Mouse (Mus musculus) mouse trophoblast stem cell (cell line): ENCODE results near the gene Rundc1.
"Not testable (repeated sequence)": the region's sequence is repeated elsewhere in the genome, so short reads cannot be mapped to it uniquely, and the experiment has no call there.

Source experiments
- in situ Hi-C, 2 experiments: fragments of 300-500 bp; cut with MseI, MboI; formaldehyde crosslinking; loops; 2 replicates in 1 of 2; 3 replicates in 1 of 2; pipeline ENCODE4 v1.15.1; 2025

Gene Rundc1

DNA sequence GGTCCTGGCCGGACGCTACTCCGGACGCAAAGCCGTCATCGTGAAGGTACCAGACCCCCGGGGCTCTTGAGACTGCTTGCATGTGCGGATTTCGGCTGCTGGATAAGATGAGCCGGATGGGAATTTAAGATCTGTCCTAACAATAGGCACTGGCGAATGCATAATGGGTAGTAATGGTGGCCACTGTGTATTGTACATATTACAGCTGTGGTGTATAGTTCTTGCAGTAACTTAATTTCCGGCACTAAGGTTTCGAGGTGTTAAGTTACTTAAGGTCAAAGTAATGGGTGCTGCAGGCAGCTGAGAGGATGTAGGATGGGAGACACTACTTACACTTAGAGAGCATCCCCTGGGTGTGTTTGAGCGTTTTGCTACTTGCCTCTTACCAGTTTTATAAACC lies 17.9 kb downstream of the Rundc1 start:
- in situ Hi-C loops, result no loop called here

DNA sequence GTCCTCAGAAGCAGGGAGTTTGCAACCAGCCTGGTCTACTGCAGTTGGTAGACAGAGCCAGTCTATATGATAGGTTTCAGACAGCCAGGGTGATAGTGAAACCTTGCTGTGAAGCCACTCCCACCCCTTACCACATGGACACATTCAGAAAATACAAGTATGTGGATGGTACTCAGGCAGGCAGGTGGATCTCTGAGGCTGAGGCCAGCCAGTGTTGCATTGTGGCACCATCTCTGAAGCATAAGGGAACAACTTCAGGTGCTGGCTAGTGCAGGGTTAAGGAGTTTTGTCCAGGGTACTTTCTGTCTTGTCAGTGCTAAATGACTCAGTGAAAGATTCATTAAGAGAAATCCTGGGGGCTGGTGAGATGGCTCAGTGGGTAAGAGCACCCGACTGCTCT lies 21.4 kb downstream of the Rundc1 start:
- in situ Hi-C loops, result no loop called here

DNA sequence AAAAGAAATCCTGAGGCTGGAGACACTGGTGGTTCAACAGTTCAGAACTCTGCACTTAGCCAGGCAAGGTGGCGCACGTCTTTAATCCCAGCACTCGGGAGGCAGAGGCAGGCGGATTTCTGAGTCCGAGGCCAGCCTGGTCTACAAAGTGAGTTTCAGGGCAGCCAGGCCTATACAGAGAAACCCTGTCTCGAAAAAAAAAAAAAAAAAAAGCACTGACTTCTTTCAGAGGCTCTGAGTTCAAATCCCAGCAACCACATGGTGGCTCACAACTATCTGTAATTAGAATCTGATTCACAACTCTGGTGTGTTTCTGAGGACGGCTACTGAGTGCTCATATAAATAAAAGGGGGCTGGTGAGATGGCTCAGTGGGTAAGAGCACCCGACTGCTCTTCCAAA lies 22.0 kb downstream of the Rundc1 start:
- in situ Hi-C loops, result not testable (repeated sequence)

DNA sequence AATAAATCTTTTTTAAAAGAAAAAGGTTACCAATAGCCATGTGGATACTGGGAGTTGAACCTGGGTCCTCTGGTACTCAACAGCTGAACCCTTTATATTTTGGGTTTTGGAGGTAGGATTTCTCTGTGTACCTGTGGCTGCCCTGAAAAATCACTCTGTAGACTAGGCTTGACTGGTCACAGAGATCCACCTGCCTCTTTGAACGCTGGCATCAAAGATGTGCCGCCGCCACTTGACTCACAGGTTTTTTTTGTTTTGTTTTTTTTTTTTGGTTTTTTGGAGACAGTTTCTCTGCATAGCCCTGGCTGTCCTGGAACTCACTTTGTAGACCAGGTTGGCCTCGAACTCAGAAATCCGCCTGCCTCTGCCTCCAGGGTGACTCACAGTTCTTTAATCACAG lies 22.9 kb downstream of the Rundc1 start:
- in situ Hi-C loops, result no loop called here

DNA sequence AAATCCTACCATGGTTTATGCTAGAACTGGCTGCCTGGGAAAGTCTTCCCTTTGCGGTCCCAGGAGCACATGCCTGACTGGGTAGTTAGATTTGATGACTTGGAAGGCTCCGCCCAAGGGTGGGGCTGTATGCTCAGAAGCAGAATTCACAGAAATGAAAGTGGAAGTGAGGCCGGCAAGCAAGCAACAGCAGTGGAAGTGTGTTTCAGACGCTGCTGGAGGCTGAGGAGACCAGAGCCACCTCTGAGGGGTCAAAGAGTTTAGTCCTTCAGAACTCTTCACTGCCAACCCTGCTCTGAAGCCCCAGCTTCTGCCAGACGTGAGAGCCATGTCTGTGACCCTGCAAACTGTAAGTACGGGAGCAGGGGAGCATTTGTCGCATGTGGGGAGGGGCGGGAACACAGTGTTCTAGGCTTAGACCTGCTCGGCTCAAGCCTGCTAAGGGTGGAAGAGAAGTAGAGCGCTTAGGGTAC lies 23.4 kb downstream of the Rundc1 start, which contains the start of gene Ifi35:
Gene Ifi35, plus strand, starts transcription at position 134 of the 473 bp plus-strand sequence.
- in situ Hi-C loops, result no loop called here

DNA sequence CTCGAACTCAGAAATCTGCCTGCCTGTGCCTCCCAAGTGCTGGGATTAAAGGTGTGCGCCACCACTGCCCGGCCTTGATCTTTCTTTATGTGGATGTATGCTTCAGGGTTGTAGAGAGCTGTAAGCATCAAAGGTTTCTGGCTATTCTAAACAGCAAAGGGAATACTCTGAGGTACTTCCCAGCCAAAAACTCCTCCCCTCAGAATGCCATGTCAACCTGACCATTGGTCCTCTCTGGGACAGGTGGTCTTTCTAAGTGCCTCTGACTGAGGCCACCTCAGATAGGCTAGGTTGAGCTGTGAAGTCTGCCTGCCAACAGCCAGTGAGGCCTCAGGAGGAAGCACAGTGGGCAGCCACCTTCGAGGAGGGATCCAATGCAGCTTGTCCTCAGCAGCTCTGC lies 24.0 kb downstream of the Rundc1 start:
- in situ Hi-C loops, result no loop called here

DNA sequence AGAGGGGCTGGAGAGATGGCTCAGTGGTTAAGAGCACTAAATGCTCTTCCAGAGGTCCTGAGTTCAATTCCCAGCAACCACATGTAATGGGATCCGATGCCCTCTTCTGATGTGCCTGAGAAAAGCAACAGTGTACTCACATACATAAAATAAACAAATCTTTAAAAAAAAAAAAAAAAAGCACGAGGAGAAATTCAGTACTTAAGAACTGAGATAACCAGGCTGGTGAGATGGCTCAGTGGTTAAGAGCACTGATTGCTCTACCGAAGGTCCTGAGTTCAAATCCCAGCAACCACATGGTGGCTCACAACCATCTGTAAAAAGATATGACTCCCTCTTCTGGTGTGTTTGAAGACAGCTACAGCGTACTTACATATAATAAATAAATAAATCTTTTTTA lies 24.7 kb downstream of the Rundc1 start:
- in situ Hi-C loops, result not testable (repeated sequence)

DNA sequence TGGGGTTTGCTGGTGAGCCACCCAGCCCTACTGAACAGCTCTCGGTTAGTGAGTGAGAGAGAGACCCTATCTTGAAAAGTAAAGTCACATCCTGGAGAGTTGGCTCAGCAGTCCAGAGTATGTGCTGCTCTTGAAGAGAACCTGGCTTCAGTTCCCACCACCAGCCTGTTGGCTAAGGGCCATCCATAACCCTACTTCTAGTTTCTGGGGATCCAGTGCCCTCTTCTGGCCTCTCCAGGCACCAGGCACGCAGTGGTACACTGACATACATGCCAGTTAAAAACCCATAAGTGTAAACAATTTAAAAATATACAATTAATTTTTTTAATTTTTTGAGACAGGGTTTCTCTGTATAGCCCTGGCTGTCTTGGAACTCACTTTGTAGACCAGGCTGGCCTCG lies 25.5 kb downstream of the Rundc1 start:
- in situ Hi-C loops, result no loop called here

DNA sequence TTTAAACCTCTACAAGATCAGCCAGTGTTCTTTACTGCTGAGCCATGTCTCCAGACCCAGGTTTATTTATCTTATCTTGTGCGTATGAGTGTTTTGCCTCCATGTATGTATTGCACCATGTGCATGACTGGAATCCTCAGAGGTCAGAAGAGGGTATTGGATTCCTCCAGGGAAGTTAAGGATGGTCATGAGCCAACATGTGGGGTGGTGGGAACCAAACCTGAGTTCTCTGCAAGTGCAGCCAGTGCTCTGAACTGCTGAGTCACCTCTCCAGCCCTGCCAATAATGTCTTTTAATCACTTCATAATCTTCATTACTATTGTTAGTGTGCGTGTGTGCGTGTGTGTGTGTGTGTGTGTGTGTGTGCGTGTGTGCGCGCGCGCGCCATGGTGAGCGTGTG lies 26.7 kb downstream of the Rundc1 start:
- in situ Hi-C loops, result no loop called here

DNA sequence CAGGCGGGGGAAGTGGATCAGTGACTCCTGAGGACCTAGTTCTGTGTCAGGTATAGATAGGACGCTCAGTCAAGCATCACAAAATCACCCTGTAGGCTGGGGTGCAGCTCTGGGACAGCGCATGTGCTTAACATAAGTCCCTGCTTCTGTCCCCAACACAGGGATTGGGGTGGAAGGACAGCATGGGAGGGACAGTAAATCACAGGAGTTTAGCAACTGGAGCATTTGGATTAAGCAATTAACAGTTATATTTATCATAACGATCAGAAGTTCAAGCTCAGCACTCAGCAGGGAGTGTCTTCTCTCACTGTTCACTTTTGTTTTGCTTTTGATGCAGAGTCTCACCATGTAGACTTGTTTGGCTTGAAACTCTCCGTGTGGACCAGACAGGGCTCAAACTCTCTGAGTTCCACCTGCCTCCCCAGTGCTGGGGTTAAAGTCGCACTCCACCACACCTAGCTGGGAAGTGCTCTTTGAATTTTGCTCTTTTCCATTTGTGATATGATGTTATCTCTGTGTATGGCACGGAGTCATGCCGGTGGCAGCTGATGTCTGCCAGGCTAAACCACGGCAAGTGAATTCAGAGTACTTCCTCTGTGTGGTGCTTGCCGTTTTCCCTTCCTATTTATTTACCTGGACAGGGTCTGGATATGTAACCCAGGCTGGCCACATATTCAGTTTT lies 27.3 kb downstream of the Rundc1 start:
- in situ Hi-C loops, result no loop called here

DNA sequence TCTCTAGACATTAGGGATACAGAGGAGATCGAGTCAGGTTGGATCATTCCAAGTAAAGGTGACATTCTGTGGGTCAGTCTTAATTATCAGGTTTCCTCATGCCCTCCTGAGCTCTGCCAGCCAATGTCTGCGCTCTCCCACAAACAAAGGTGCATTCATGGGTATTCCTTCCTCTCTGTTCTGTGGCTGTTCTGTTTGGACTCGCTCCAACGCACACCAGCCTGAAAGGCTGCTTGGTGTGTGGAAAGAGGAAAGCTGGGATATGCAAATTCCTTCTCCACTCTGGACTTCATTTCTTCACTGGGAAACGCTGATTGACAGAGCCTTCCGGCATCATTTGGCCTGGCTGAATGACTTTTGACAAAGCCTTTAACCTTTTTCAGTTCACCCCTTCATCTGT lies 29.8 kb downstream of the Rundc1 start:
- in situ Hi-C loops, result no loop called here

DNA sequence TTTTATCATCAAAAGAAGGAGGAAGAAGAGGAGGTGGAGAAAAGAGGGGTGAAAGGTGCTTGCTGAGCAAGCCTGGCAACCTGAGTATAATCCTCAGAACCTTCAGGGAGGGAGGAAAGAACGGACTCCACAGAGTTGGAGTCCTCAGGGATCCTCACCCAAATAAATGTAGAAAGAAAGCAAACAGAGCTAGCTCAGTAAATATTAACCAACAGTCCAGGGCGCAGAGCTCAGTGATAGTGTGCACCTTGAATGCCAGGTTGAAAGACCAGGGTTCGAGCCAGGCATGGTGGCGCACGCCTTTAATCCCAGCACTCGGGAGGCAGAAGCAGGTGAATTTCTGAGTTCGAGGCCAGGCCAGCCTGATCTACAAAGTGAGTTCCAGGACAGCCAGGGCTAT lies 30.7 kb downstream of the Rundc1 start:
- in situ Hi-C loops, result no loop called here

DNA sequence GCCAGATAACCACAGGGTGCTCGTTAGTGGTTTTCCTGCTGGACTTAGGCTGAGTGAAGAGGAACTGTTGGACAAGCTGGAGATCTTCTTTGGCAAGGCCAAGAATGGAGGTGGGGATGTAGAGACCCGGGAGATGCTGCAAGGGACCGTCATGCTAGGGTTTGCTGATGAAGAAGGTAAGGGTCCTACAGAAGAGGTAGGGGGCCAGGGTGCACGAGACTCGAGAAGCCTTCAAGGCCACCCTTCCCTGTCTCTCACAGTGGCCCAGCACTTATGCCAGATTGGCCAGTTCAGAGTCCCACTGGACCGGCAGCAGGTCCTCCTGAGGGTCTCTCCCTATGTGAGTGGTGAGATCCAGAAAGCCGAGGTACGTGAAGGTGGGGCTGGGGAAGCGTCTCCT lies 32.7 kb downstream of the Rundc1 start:
- in situ Hi-C loops, result no loop called here

DNA sequence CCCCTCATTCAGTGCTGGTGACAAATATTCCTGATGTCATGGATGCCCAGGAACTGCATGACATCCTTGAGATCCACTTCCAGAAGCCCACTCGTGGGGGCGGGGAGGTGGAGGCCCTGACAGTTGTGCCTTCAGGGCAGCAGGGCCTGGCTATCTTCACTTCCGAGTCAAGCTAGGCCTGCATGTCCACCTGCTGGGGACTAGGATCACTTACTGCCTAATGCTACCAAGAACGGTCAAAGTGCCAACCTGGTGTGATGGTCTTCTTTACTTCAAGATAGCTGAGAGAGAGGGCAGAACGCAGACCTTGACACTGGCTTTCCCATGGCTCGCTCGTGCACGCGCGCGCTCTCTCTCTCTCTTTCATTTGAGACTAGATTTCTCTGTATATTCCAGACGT lies 33.3 kb downstream of the Rundc1 start:
- in situ Hi-C loops, result no loop called here

DNA sequence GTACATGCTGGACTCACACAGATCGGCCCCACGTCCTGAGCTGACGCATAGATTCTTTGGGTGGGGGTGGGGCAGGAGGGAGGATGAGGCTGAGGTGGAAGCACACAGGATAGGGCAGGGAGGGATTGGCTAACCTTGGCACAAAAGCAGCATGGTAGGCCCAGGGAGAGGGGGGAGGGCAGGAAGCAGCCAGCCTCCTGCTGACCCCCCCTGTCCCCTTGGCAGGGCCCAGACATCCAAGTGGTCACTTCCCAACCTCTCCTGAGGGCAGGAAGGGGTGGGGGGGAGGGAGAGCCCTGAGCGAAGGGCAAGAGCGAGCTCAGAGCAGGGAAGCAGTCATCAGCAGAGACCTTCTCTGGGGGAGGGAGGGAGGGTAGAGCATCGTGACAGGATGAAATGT lies 34.8 kb downstream of the Rundc1 start:
- in situ Hi-C loops, result no loop called here

DNA sequence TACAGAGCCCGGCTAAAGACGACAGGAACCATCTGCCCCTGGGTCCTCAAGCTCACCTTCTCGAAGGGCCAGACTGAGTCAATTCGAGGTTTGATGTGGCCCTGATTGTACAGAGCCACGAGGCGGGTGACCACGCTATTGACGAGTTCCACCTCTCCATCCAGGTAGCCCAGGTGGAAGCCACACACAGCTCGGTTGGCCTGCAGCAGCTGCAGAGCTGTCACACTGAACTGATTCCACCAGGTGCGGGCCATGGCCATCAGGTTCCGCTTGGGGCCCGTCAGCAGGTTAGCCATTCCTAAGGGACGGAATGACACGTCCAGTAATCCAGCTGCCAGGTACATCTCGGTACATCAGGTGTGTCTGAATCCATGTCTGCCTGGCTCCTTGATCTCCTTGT lies 35.4 kb downstream of the Rundc1 start:
- in situ Hi-C loops, result no loop called here

DNA sequence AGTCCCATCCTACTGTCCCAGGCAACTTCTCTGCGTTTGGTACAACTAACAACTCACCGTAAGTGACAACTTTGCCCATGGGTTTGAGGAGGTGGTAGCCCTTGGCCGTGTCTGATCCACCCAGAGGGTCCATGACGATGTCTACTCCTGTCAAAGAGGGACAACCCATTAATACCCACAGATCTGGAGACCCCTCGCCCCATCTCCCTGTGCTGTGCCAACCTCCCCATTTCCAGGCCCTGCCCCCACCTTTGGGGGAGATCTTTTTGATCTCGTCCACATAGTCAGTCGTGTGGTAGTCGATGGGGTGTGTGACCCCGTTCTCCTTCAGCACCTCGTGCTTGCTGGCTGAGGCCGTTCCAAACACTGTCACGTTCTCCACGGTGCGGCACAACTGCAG lies 37.3 kb downstream of the Rundc1 start:
- in situ Hi-C loops, result no loop called here

DNA sequence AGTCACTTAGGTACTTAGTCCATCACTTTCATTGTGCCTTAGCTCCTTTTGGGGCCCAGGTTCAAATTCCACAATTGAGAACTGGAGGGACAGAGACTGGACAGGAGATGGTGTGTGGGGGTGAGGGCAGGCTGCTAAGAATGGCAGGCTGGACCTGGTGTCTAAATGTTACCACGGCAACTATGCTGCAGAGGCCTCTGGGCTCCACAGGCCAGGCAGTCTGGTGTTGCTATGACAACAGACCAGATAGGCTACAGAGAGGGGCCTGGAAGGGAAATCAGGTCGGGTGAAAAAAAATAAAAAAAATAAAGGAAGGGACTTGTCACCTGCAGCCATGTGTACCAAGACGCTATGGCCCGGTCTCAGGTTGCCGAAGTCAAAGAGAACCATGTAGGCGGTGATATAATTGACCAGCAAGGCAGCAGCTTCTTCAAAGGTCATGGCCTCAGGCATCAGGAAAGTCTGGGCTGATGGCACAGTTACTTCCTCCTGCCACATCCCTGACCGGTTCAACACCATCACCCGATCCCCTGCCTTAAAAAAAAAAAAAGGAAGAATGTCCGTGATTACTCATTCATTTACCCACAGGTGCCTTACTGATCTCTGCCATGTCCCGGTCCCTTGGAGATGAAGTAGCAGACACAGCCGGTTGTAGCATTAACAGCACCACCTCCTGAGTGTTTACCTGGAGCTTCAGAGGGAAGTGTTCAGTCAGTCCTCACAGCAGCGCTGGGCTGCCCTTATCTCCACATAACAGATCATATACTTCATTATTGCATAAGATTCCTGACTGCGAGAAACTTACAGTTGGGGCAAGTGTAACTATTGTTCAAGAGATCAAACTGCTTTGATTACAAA lies 37.9 kb downstream of the Rundc1 start:
- in situ Hi-C loops, result no loop called here

DNA sequence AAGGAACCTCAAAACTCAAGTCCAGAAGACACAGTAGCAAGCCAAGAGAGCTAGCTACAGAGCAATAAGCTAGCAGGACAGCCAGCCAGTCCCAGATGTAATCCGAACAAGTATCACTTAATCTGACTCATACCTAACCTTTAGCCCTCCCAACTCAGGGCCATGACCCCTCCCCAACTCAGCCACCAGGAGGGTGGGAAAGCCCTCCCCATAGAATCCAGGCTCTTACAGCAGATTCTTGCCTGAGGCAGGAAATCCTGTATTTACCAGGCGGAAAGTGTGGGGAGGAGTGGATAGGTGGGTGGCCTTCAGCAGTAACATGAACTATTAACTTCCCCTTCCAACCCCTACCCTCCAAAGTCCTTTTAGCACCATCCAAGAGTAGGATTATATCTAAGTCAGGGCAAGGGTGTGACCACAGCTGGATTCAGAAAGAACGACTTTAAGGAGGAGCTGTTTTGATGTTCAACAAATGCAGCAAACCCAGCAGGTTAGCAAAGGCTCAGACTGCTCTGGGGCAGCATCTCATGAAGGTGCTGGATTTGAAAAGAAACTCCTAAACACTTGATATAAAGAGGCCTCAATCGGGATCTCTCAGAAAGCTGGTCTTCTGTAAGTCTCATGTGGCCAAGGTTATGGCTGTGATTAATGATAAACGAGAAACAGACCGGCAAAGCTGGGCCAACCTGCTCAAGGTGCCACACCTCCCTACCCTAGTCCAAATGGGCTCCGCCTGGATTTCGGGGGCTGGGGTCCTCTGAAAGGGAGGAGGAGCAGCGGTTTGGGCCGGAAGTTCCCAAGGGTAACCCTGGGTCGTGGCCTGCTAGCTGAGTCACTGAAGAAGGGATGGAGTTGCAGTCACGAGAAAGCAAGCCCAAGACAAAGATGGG lies 39.6 kb downstream of the Rundc1 start, which contains the start of gene Rnd2:
Gene Rnd2, plus strand, starts transcription at position 789 of the 890 bp plus-strand sequence.
- in situ Hi-C loops, result no loop called here

DNA sequence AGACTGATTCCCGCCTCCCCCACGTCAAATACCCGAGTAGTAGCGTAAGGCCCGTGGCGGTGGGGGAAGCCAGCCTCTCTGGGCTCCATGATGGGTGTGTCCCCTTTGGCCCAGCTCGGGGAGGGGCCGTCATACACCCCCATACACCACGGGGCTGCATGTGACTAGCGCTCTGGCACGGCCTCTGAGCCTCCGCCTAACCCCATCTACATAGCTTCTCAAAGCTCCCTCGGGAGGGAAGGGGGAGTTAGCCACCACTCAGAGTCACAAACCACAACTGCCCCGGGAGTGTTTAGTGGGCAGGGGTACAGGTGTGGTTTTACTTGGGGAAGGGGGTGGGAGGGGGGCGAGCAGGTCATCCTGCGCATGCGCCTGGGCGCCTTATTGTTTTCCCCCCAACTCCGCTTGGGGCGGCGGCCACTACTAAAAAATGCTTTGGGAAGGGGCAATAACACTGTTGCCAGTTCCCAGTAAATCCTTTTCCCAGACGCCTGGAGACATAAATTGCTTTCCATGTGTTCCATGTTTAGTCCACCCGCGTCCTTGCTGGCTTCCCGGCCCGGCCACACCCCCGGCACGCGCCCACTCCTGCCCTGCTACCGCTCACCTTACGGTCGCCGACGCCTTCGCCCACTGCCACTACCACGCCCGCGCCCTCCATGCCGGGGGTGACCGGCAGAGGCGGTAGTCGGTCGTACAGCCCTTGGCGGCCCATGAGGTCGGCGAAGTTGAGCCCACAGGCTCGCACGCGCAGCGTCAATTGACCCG lies 40.4 kb downstream of the Rundc1 start:
- in situ Hi-C loops, result no loop called here

DNA sequence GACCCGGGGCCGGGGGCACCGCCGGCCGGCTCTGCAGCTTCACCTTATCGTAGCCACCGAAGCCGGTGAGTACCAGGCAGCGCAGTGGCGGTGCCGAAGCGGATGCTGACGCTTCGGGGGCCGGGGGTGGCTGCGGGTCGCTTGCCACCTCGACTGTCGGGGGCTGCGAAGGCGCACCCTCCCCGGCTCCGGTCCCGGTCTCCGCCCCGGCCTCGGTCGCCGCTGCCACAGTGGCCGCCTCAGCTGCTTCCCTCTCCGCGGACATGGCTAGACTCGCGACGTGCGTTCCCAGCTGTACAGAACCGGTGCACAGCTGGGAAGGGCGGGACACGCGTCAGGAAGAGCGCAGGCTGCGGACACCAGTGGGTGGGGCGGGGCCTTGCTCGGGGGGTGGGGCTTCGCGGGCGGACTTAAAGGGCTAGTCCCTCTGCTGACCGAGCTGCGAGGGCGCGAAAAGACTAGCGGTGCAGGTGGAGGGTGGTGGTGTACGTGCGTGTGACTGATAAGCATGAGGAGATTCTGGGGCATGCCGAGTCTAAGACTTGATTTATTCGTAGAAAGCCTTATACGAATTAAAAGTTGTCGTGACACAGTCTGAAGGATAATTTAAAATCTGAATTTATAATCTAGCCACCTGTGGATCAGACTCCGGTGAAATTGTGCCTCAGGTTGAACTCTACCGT lies 41.1 kb downstream of the Rundc1 start, which contains the start of gene Vat1:
Gene Vat1, minus strand, starts transcription at position 362 of the 683 bp plus-strand sequence.
- in situ Hi-C loops, result no loop called here
